Mouse (Mus musculus) gastrocnemius, adult 2 months (tissue): ENCODE measurements around the gene Zfp473. TPM values are rescaled to one million over a fixed set of nuclear protein-coding genes. Genes with fewer than 3 reads are reported as not detected.
"Not testable (repeated sequence)": the region's sequence is repeated elsewhere in the genome, so short reads cannot be mapped to it uniquely, and the experiment has no call there.

Source experiments
- DNase-seq: peaks from one replicate; pipeline ENCODE4 v3.0.0; 2022
- H3K27ac ChIP-seq: fragments of 200-600 bp; 2 replicates; pipeline ENCODE4 v1.8.1; 2022; ENCODE audit warnings: mild to moderate bottlenecking
- H3K4me3 ChIP-seq: fragments of 200-600 bp; 2 replicates; pipeline ENCODE4 v1.8.1; 2022; ENCODE audit warnings: mild to moderate bottlenecking, moderate library complexity
- CTCF ChIP-seq: fragments of 200-600 bp; IDR thresholded peaks from 2 replicates; pipeline ENCODE4 v1.8.1; 2022; ENCODE audit warnings: antibody characterized with exemption, mild to moderate bottlenecking, moderate library complexity
- intact Hi-C: fragments of 180-260 bp; cut with DNase I; formaldehyde crosslinking; loops from one replicate; pipeline ENCODE4 v1.15.1; 2025
- long read RNA-seq, 2 experiments: library from polyadenylated mRNA; stranded (forward); transcript quantifications; one replicate each; pipeline ENCODE4 v2.0.0; 2021
- total RNA-seq, 2 experiments: library from RNA; stranded (reverse); gene quantifications; 2 replicates each; pipeline ENCODE4 v1.2.3; 2021

Gene Zfp473
- under 1 TPM in 1 of 2 experiments, not detected in 1; 0.11 TPM for total RNA-seq
- long read RNA-seq, experiment 1 = 0 reads
- long read RNA-seq, experiment 2 = 0 reads

GRCm38 (mm10) chr7:44750950-44751349 is at the start of gene Zfp473:
Gene Zfp473 (minus strand): TSS chr7:44751050.
- H3K27ac ChIP-seq, DNase-seq, H3K4me3 ChIP-seq, intact Hi-C loops: not testable (repeated sequence)

GRCm38 (mm10) chr7:44792781-44793180 is 41.9 kb upstream of the Zfp473 start:
- H3K27ac ChIP-seq = no peak overlapping the region
- H3K4me3 ChIP-seq = no peak overlapping the region
- no peak for DNase-seq
- intact Hi-C loops = no loop called here
- no peak for TF ChIP-seq CTCF

GRCm38 (mm10) chr7:44790066-44790465 is 39.2 kb upstream of the Zfp473 start:
- intact Hi-C loops = no loop called here
- TF ChIP-seq CTCF = no peak
- Histone ChIP-seq H3K4me3 (no peak overlapping the region), H3K27ac (no peak overlapping the region)
- DNase-seq = no peak

GRCm38 (mm10) chr7:44789531-44789930 is 38.7 kb upstream of the Zfp473 start:
- no peak for TF ChIP-seq CTCF
- DNase-seq = no peak
- intact Hi-C loops = no loop called here
- H3K4me3 ChIP-seq = no peak overlapping the region
- H3K27ac ChIP-seq = no peak overlapping the region

GRCm38 (mm10) chr7:44780101-44780500 is 29.3 kb upstream of the Zfp473 start:
- no peak overlapping the region for H3K4me3 ChIP-seq
- no peak for DNase-seq
- no peak overlapping the region for H3K27ac ChIP-seq
- intact Hi-C loops = no loop called here
- TF ChIP-seq CTCF = no peak

- intact Hi-C loops = no loop called here
- Histone ChIP-seq H3K4me3 (no peak overlapping the region), H3K27ac (peak overlapping the region; percentile 12; the same call in 1 of the 2 replicates)
- DNase-seq = no peak
- no peak for TF ChIP-seq CTCF
Measured at GRCm38 (mm10) chr7:44776849-44777498, 26.1 kb upstream of the Zfp473 start.

GRCm38 (mm10) chr7:44772591-44773204 is 21.8 kb upstream of the Zfp473 start:
- no peak for TF ChIP-seq CTCF
- Histone ChIP-seq H3K27ac (no peak overlapping the region), H3K4me3 (no peak overlapping the region)
- intact Hi-C loops = no loop called here
- DNase-seq = no peak

- no peak for TF ChIP-seq CTCF
- intact Hi-C loops = no loop called here
Measured at GRCm38 (mm10) chr7:44770046-44770578, 19.3 kb upstream of the Zfp473 start.

GRCm38 (mm10) chr7:44768129-44768528 is 17.3 kb upstream of the Zfp473 start:
- intact Hi-C loops = no loop called here

More at GRCm38 (mm10) chr7:44770046-44770578, 19.3 kb upstream of the Zfp473 start:
- peak; percentile 70 for DNase-seq
- H3K27ac ChIP-seq = no peak overlapping the region
- H3K4me3 ChIP-seq = no peak overlapping the region

GRCm38 (mm10) chr7:44760366-44760765 is 9.5 kb upstream of the Zfp473 start:
- intact Hi-C loops = no loop called here
- no peak overlapping the region for H3K27ac ChIP-seq
- no peak for DNase-seq
- no peak overlapping the region for H3K4me3 ChIP-seq
- no peak for TF ChIP-seq CTCF

More at GRCm38 (mm10) chr7:44768129-44768528, 17.3 kb upstream of the Zfp473 start:
- Histone ChIP-seq H3K4me3 (no peak overlapping the region), H3K27ac (no peak overlapping the region)
- TF ChIP-seq CTCF = no peak
- DNase-seq = no peak

GRCm38 (mm10) chr7:44757164-44757563 is 6.3 kb upstream of the Zfp473 start:
- intact Hi-C loops = no loop called here
- H3K27ac ChIP-seq = no peak overlapping the region
- DNase-seq = no peak
- no peak for TF ChIP-seq CTCF
- H3K4me3 ChIP-seq = no peak overlapping the region

GRCm38 (mm10) chr7:44748101-44749044 is 2.5 kb downstream of the Zfp473 start, which contains the start of gene Vrk3:
Gene Vrk3 (plus strand): TSS chr7:44748413.
- intact Hi-C loops = loop anchor here (5.0 to 10.0 kb wide), 2 partner anchors 74 to 206 kb away; no protein-coding TSS in a partner anchor
- DNase-seq = peak; percentile 95
- Histone ChIP-seq H3K27ac (peak within 1 kb of the TSS; percentile 98), H3K4me3 (peak within 1 kb of the TSS; percentile 89)
- TF ChIP-seq CTCF = no peak
